Mouse (Mus musculus) monocyte, adult 59 days (primary cell): ENCODE data around the gene Tpm4. TPM values are rescaled to one million over a fixed set of nuclear protein-coding genes. Genes with fewer than 3 reads are reported as not detected.

Experiments used
- total RNA-seq, 2 experiments: library from RNA; stranded (reverse); gene quantifications; one replicate each; pipeline ENCODE4 v1.2.4; 2023

Tpm4 gene
- 100 to 1,000 TPM; 224 to 258 TPM for total RNA-seq

GRCm38 (mm10) chr8:72134756-72135445 is at the start of gene Tpm4:
Tpm4 (plus strand) TSS chr8:72134975.

GRCm38 (mm10) chr8:72106740-72107139 is 28.0 kb upstream of the Tpm4 start, which contains the start of gene Olfr374:
Olfr374 (plus strand) TSS chr8:72107040.

GRCm38 (mm10) chr8:72160707-72161697 is 26.2 kb downstream of the Tpm4 start, which contains the start of gene Rab8a:
Rab8a (plus strand) TSS chr8:72161200.

GRCm38 (mm10) chr8:72189417-72190214 is 54.8 kb downstream of the Tpm4 start, which contains the start of gene Hsh2d:
Hsh2d (plus strand) TSS chr8:72189638.

Other genes with a start within 250 kb of the Tpm4 start
- gene Zfp882, start 226.4 kb upstream of the Tpm4 start, total RNA-seq: 1 to 10 TPM; 3.6 to 3.7 TPM
- 10 to 100 TPM; 10.3 to 11.7 TPM for gene Zfp617, start 226.3 kb upstream of the Tpm4 start, total RNA-seq
- 1 to 10 TPM; 7.4 to 9.6 TPM for gene Zfp961, start 183.9 kb upstream of the Tpm4 start, total RNA-seq
- 100 to 1,000 TPM; 240 to 283 TPM for gene Cyp4f18, start 125.3 kb upstream of the Tpm4 start, total RNA-seq
- not detected for gene Olfr372, start 93.8 kb upstream of the Tpm4 start, total RNA-seq
- gene Olfr373, start 51.8 kb upstream of the Tpm4 start, total RNA-seq: under 1 TPM in 1 of 2 experiments, not detected in 1; 0.21 TPM
- gene Olfr374, start 27.9 kb upstream of the Tpm4 start, total RNA-seq: under 1 TPM in 1 of 2 experiments, not detected in 1; 0.05 TPM
- 100 to 1,000 TPM; 141 to 152 TPM for gene Rab8a, start 26.2 kb downstream of the Tpm4 start, total RNA-seq
- gene Hsh2d, start 54.7 kb downstream of the Tpm4 start, total RNA-seq: 1 to 10 TPM; 2.5 to 4.1 TPM
- under 1 TPM; 0.43 to 0.47 TPM for gene Cib3, start 77.9 kb downstream of the Tpm4 start, total RNA-seq
- gene Gm11034, start 78.7 kb downstream of the Tpm4 start, total RNA-seq: not detected
- gene Fam32a, start 84.8 kb downstream of the Tpm4 start, total RNA-seq: 10 to 100 TPM; 80.8 to 88.5 TPM
- 100 to 1,000 TPM; 127 to 134 TPM for gene Ap1m1, start 105.0 kb downstream of the Tpm4 start, total RNA-seq
- gene Gm10282, start 170.3 kb downstream of the Tpm4 start, total RNA-seq: 1 to 10 TPM; 6.0 to 6.2 TPM
- 1,000 to 10,000 TPM; 1,898 to 2,084 TPM for gene Klf2, start 184.1 kb downstream of the Tpm4 start, total RNA-seq